31 mouse cellular contexts compared by ENCODE assay signal in the genomic region with DNA sequence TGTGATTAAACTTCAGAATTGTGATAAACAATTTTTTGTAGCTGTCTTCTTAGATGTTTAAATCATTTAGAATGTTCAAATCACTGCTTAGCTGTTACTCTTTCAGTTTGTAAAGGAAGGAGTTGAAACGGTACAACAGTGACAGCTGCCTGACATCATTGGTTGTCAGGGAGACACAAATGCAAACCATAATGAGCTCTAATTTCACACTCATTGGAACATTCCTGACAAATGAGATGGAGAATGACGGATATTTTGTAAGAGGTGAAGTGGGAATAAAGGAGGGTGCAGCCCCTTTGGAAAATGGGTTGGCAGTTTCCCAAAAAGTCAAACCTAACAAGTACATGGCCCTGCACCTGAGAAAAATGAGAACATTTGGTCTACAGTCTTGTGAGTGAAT.
DNase-seq lines count a peak whose midpoint lies in the region; ATAC-seq lines count a peak whose summit lies in the region.
"Had no signal": no experiment of that assay in that cellular context is flagged by ENCODE, and none has a peak within 500 bp of the region (broad histone marks: within the 10 kb centered on the region; RNA-seq: fewer than 3 reads in every experiment).

No protein-coding gene starts in this region.

- no peak overlapping the region for H3K4me3 ChIP-seq in hindbrain, embryonic 16.5 days (ENCODE audit: low read length)
- H3K4me3 ChIP-seq in hindbrain, embryonic 10.5 days: no peak overlapping the region
- H3K4me3 ChIP-seq in forebrain, embryonic 14.5 days (ENCODE audit: low read depth, low read length): no peak overlapping the region
- H3K4me3 ChIP-seq: embryonic facial prominence, embryonic 13.5 days; heart, adult 2 months; heart, embryonic 13.5 days; kidney, embryonic 15.5 days; layer of hippocampus, adult 2 months; left cerebral cortex, adult 2 months; limb, embryonic 12.5 days; liver, embryonic 15.5 days; lung, embryonic 15.5 days; neural tube, embryonic 13.5 days had no signal

- H3K4me2 ChIP-seq in hindbrain, embryonic 16.5 days (ENCODE audit: low read length): no peak overlapping the region
- H3K4me2 ChIP-seq in forebrain, embryonic 14.5 days (ENCODE audit: low read length): no peak overlapping the region
- H3K4me2 ChIP-seq: embryonic facial prominence, embryonic 13.5 days; heart, embryonic 13.5 days; kidney, embryonic 15.5 days; limb, embryonic 12.5 days; liver, embryonic 15.5 days; lung, embryonic 15.5 days; neural tube, embryonic 13.5 days had no signal

- no peaks in the 10 kb centered on the region for H3K4me1 ChIP-seq in hindbrain, embryonic 16.5 days (ENCODE audit: control insufficient read depth, insufficient read depth, low read depth, low read length)
- no peaks in the 10 kb centered on the region for H3K4me1 ChIP-seq in hindbrain, embryonic 10.5 days (replicated peaks)
- H3K4me1 ChIP-seq in forebrain, embryonic 14.5 days (ENCODE audit: control insufficient read depth, insufficient read depth, low read length): peaks cover 3% of the 10 kb centered on the region
- H3K4me1 ChIP-seq: embryonic facial prominence, embryonic 13.5 days; heart, embryonic 13.5 days; kidney, embryonic 15.5 days; limb, embryonic 12.5 days; liver, embryonic 15.5 days; lung, embryonic 15.5 days; neural tube, embryonic 13.5 days had no signal

- no peaks in the 10 kb centered on the region for H3K9me3 ChIP-seq in hindbrain, embryonic 16.5 days (ENCODE audit: control insufficient read depth, low read length)
- H3K9me3 ChIP-seq in hindbrain, embryonic 10.5 days: no peaks in the 10 kb centered on the region
- H3K9me3 ChIP-seq in forebrain, embryonic 14.5 days (replicated peaks; ENCODE audit: control insufficient read depth, low read length): no peaks in the 10 kb centered on the region
- H3K9me3 ChIP-seq: embryonic facial prominence, embryonic 13.5 days; heart, embryonic 13.5 days; kidney, embryonic 15.5 days; limb, embryonic 12.5 days; liver, embryonic 15.5 days; lung, embryonic 15.5 days; neural tube, embryonic 13.5 days had no signal

- H3K36me3 ChIP-seq in hindbrain, embryonic 16.5 days (ENCODE audit: control insufficient read depth, insufficient read depth, low read length): no peaks in the 10 kb centered on the region
- no peaks in the 10 kb centered on the region for H3K36me3 ChIP-seq in hindbrain, embryonic 10.5 days
- no peaks in the 10 kb centered on the region for H3K36me3 ChIP-seq in forebrain, embryonic 14.5 days (ENCODE audit: control insufficient read depth, insufficient read depth, low read length)
- H3K36me3 ChIP-seq: embryonic facial prominence, embryonic 13.5 days; heart, embryonic 13.5 days; kidney, embryonic 15.5 days; limb, embryonic 12.5 days; liver, embryonic 15.5 days; lung, embryonic 15.5 days; neural tube, embryonic 13.5 days had no signal

- H3K27me3 ChIP-seq in hindbrain, embryonic 16.5 days (replicated peaks; ENCODE audit: control insufficient read depth, insufficient read depth, low read length): no peaks in the 10 kb centered on the region
- H3K27me3 ChIP-seq in hindbrain, embryonic 10.5 days (ENCODE audit: insufficient read depth, poor library complexity, severe bottlenecking): no peaks in the 10 kb centered on the region
- no peaks in the 10 kb centered on the region for H3K27me3 ChIP-seq in forebrain, embryonic 14.5 days (replicated peaks; ENCODE audit: control insufficient read depth, insufficient read depth, low read length)
- H3K27me3 ChIP-seq: embryonic facial prominence, embryonic 13.5 days; heart, embryonic 13.5 days; kidney, embryonic 15.5 days; limb, embryonic 12.5 days; liver, embryonic 15.5 days; lung, embryonic 15.5 days; neural tube, embryonic 13.5 days had no signal

- 18% methylated on average over 2 of the region's 2 CpGs for WGBS in hindbrain, embryonic 16.5 days
- WGBS in hindbrain, embryonic 10.5 days: 56% methylated on average over 2 of the region's 2 CpGs
- WGBS in forebrain, embryonic 14.5 days: 11% methylated on average over 2 of the region's 2 CpGs

- DNase-seq in hindbrain, embryonic 10.5 days (ENCODE audit: low spot score): no peak
- DNase-seq in retina, postnatal 1 day: peak; percentile 17
- DNase-seq in retina, embryonic 14.5 days (ENCODE audit: low spot score): no peak
- DNase-seq in forebrain, embryonic 14.5 days (ENCODE audit: low spot score): peak; percentile 85
- DNase-seq in telencephalon, adult 2 months (ENCODE audit: low read depth, low spot score): peak; percentile 3
- no peak for DNase-seq in lung, postnatal 36 days
- no peak for DNase-seq in gastrocnemius, postnatal 25 days
- DNase-seq: adrenal gland, adult 2 months; adrenal gland, postnatal 36 days; B cell, adult 2 months; cerebellum, adult 11 months; cerebellum, adult 9-10 months; cerebellum, postnatal 36 days; gastrocnemius, postnatal 14 days; heart, adult 2 months; heart, postnatal 10 days; kidney, adult 11 months; kidney, postnatal 36 days; right cerebral cortex, postnatal 14 days had no signal

- H3K27ac ChIP-seq in hindbrain, embryonic 16.5 days (ENCODE audit: low read depth, low read length): no peak overlapping the region
- H3K27ac ChIP-seq in hindbrain, embryonic 10.5 days: no peak overlapping the region
- no peak overlapping the region for H3K27ac ChIP-seq in forebrain, embryonic 14.5 days (ENCODE audit: low read depth, low read length)
- H3K27ac ChIP-seq: embryonic facial prominence, embryonic 13.5 days; heart, adult 2 months; heart, embryonic 13.5 days; kidney, embryonic 15.5 days; layer of hippocampus, adult 2 months; left cerebral cortex, adult 2 months; limb, embryonic 12.5 days; liver, embryonic 15.5 days; lung, embryonic 15.5 days; neural tube, embryonic 13.5 days had no signal

- no peak overlapping the region for H3K9ac ChIP-seq in hindbrain, embryonic 16.5 days (ENCODE audit: low read depth, low read length)
- H3K9ac ChIP-seq in forebrain, embryonic 14.5 days (ENCODE audit: low read length): no peak overlapping the region
- H3K9ac ChIP-seq: embryonic facial prominence, embryonic 13.5 days; heart, embryonic 13.5 days; kidney, embryonic 15.5 days; limb, embryonic 12.5 days; liver, embryonic 15.5 days; lung, embryonic 15.5 days; neural tube, embryonic 13.5 days had no signal

- ATAC-seq in hindbrain, embryonic 16.5 days: 0 out of 2 replicates have a peak, but pooled peaks have one; percentile 20
- ATAC-seq in forebrain, embryonic 14.5 days: peak; percentile 95
- ATAC-seq: activated CD4-positive, CD25-positive, alpha-beta regulatory T cell, adult 4 months; inflammation-experienced regulatory T-cells, adult 6 months had no signal

Comparison
In these comparisons a context has a peak if more than half of its experiments do, and no peak if none do; other contexts are left out.
1. DNase-seq: peak in retina, postnatal 1 day (single experiment), forebrain, embryonic 14.5 days (single experiment) and telencephalon, adult 2 months (single experiment); none in hindbrain, embryonic 10.5 days (single experiment), retina, embryonic 14.5 days (single experiment), lung, postnatal 36 days (single experiment) and gastrocnemius, postnatal 25 days (single experiment).